Mouse (Mus musculus): ENCODE data around the gene St13. TPM values are rescaled to one million over a fixed set of nuclear protein-coding genes. Genes with fewer than 3 reads are reported as not detected.

The St13 gene
- polyA plus RNA-seq, 2 experiments, result 81.7 to 141 TPM

DNA sequence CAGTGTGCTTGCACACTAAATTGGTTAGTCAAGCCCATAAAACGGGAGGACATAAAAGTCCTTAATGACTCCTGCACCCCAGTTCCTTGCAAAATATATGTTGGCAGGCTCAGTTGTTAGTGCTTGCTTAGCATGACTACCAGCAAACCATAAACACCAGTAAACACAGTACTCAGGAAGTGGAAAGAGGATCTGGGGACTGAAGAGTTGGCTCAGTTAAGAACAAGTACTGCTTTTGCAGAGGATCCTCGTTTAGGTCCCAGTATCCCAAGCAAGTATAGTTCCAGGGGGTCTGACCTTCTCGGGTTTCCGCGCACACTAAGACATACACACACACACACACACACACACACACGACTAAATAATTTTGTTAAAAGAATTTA is 38.9 kb downstream of the St13 start:
- Histone ChIP-seq H3K9ac (ENCODE audit: low read depth, low read length, severe bottlenecking) (peak overlapping the region; percentile 83; the same call in 1 of the 2 replicates), H3K4me2 (replicated peaks; ENCODE audit: low read depth, low read length, severe bottlenecking) (peak overlapping the region; percentile 67), H3K27ac (replicated peaks; ENCODE audit: low read depth, low read length) (peak overlapping the region; percentile 78), H3K9me3 (ENCODE audit: control insufficient read depth, low read length) (no peaks in the 10 kb centered on the region), H3K36me3 (ENCODE audit: control insufficient read depth, insufficient read depth, low read length) (peaks cover 33% of the 10 kb centered on the region), H3K4me1 (ENCODE audit: control insufficient read depth, insufficient read depth, low read length) (peaks cover 6% of the 10 kb centered on the region), H3K27me3 (ENCODE audit: control insufficient read depth, insufficient read depth, low read length) (no peaks in the 10 kb centered on the region), H3K4me3 (replicated peaks; ENCODE audit: low read length) (peak overlapping the region; percentile 77)
- no peak for TF ChIP-seq POLR2A (IDR thresholded peaks at IDR 0.05; ENCODE audit: borderline replicate concordance, extremely low read depth, insufficient read depth, insufficient read length)
- no peak for DNase-seq (ENCODE audit: low spot score)
- WGBS, result 28% methylated on average over 6 of the region's 6 CpGs
- peak; percentile 57 for ATAC-seq (ENCODE audit: low FRiP score, low read depth)

DNA sequence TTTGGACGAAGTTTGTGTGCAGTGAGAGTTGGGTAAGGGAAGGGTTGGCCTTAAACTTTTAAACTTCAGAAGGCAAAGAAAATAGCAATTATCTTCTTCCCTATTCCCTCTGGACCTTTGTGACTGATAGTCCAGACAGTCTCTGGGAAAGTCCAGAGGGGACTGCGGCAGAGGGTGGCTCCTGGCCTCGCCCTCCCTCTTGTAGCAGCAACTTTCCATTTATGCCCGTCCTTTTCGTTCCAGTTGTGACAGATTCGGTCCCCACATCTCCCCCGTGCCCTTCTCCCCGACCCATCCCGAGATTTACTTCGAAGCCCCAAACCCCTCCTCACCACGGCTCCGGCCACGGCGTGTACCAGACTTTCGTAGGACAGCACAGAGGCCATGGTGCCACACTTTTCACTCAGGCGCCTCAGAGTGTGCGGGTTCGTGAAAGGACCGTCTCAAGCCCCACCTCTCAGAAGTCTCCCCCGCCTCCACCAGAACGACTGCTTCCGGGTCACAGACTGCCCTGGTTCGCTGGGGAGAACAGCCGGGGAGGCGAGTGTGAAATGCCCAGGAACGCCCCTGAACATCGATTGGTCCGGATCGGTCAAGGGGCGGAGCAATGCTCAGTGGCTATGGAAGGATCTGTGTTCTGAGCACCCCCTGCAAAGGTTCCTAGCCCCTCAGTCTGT is 39.4 kb downstream of the St13 start, which contains the start of gene Slc25a17:
Gene Slc25a17 (minus strand): TSS at position 468 of the 677 bp plus-strand sequence.
- peak; percentile 57; the same call in 1 of the 2 replicates for TF ChIP-seq POLR2A (IDR thresholded peaks at IDR 0.05; ENCODE audit: borderline replicate concordance, extremely low read depth, insufficient read depth, insufficient read length)
- DNase-seq (ENCODE audit: low spot score) (peak; percentile 98), ATAC-seq (ENCODE audit: low FRiP score, low read depth) (peak; percentile 99)
- Histone ChIP-seq H3K36me3 (ENCODE audit: control insufficient read depth, insufficient read depth, low read length) (peaks cover 28% of the 10 kb centered on the region), H3K9ac (ENCODE audit: low read depth, low read length, severe bottlenecking) (peak within 1 kb of the TSS; percentile 83), H3K4me3 (replicated peaks; ENCODE audit: low read length) (peak within 1 kb of the TSS; percentile 77), H3K4me1 (ENCODE audit: control insufficient read depth, insufficient read depth, low read length) (peaks cover 6% of the 10 kb centered on the region), H3K27me3 (ENCODE audit: control insufficient read depth, insufficient read depth, low read length) (no peaks in the 10 kb centered on the region), H3K9me3 (ENCODE audit: control insufficient read depth, low read length) (no peaks in the 10 kb centered on the region), H3K27ac (replicated peaks; ENCODE audit: low read depth, low read length) (peak within 1 kb of the TSS; percentile 78), H3K4me2 (replicated peaks; ENCODE audit: low read depth, low read length, severe bottlenecking) (peak within 1 kb of the TSS; percentile 67)
- WGBS, result 3% methylated on average over 30 of the region's 30 CpGs

DNA sequence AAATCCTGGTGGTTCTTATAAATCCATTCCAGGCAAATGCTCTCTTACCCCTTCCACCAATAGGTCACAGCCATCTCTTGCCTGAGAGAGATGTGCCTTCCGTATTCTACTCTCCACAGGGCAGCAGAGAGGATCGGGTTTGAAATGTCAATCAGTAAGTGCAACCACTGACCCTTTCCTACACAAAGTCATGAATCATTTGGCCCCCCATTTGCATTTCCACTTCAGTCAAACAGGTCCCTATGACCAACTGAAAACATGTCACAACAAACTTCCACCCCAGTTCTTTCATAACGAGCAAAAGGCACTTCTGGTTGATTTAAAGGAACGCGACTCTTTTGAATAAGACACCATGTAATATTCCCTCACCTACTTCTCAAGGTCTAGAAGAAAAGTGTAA is 40.5 kb downstream of the St13 start:
- H3K4me2 ChIP-seq (replicated peaks; ENCODE audit: low read depth, low read length, severe bottlenecking), result peak overlapping the region; percentile 67
- 81% methylated on average over 5 of the region's 5 CpGs for WGBS
- no peaks in the 10 kb centered on the region for H3K9me3 ChIP-seq (ENCODE audit: control insufficient read depth, low read length)
- TF ChIP-seq POLR2A (IDR thresholded peaks at IDR 0.05; ENCODE audit: borderline replicate concordance, extremely low read depth, insufficient read depth, insufficient read length), result no peak
- H3K4me1 ChIP-seq (ENCODE audit: control insufficient read depth, insufficient read depth, low read length), result peaks cover 6% of the 10 kb centered on the region
- no peak overlapping the region for H3K27ac ChIP-seq (replicated peaks; ENCODE audit: low read depth, low read length)
- H3K4me3 ChIP-seq (replicated peaks; ENCODE audit: low read length), result peak overlapping the region; percentile 77
- H3K36me3 ChIP-seq (ENCODE audit: control insufficient read depth, insufficient read depth, low read length), result peaks cover 18% of the 10 kb centered on the region
- no peaks in the 10 kb centered on the region for H3K27me3 ChIP-seq (ENCODE audit: control insufficient read depth, insufficient read depth, low read length)
- ATAC-seq (ENCODE audit: low FRiP score, low read depth) (no peak), DNase-seq (ENCODE audit: low spot score) (no peak)
- no peak overlapping the region for H3K9ac ChIP-seq (ENCODE audit: low read depth, low read length, severe bottlenecking)

DNA sequence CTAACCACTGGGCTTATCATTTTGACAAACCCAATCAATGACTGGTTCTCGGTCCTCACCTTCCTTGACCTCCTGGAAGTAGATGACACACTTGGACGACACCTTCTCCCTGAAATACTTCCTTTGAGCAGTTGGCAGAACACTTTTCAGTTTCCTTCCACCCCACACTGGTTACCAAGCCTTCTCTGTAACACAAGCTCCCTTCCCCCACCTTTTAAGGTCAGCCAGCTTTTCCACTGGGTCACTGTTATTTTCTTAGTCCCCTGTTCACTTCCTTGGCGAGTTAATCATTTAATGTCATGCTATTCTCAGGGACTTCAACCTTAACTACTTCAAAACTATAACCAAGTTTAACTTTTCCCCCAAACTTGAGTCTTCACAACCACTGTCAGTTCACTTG is 40.9 kb downstream of the St13 start:
- H3K4me1 ChIP-seq (ENCODE audit: control insufficient read depth, insufficient read depth, low read length), result peaks cover 6% of the 10 kb centered on the region
- no peak for TF ChIP-seq POLR2A (IDR thresholded peaks at IDR 0.05; ENCODE audit: borderline replicate concordance, extremely low read depth, insufficient read depth, insufficient read length)
- H3K4me3 ChIP-seq (replicated peaks; ENCODE audit: low read length), result no peak overlapping the region
- no peaks in the 10 kb centered on the region for H3K27me3 ChIP-seq (ENCODE audit: control insufficient read depth, insufficient read depth, low read length)
- H3K9ac ChIP-seq (ENCODE audit: low read depth, low read length, severe bottlenecking), result no peak overlapping the region
- H3K36me3 ChIP-seq (ENCODE audit: control insufficient read depth, insufficient read depth, low read length), result peaks cover 18% of the 10 kb centered on the region
- ATAC-seq (ENCODE audit: low FRiP score, low read depth) (no peak), DNase-seq (ENCODE audit: low spot score) (no peak)
- WGBS, result 87% methylated on average over 3 of the region's 3 CpGs
- H3K27ac ChIP-seq (replicated peaks; ENCODE audit: low read depth, low read length), result no peak overlapping the region
- H3K4me2 ChIP-seq (replicated peaks; ENCODE audit: low read depth, low read length, severe bottlenecking), result no peak overlapping the region
- H3K9me3 ChIP-seq (ENCODE audit: control insufficient read depth, low read length), result no peaks in the 10 kb centered on the region

DNA sequence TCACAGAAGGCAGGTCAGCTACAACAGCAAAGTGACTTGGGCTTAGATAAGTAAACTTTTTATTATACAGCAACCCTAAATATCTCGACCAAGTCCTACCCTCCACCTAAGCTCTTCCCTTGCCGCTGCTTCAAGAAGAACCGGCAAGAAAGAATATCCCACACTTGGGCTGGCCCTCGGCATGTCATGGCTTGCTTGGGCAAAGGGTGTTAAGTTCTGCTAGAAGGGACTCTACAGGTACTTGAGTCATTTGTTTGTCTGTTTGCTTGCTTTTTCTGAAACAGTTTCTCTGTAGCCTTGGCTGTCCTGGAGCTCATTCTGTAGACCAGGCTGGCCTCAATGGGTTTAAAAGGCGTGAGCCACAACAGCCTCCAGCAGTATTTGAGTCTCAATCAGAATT is 42.9 kb downstream of the St13 start:
- H3K27ac ChIP-seq (replicated peaks; ENCODE audit: low read depth, low read length), result 0 out of 2 replicates have a peak overlapping the region, but pooled peaks have one; percentile 20
- H3K4me2 ChIP-seq (replicated peaks; ENCODE audit: low read depth, low read length, severe bottlenecking), result no peak overlapping the region
- ATAC-seq (ENCODE audit: low FRiP score, low read depth) (no peak), DNase-seq (ENCODE audit: low spot score) (no peak)
- peaks cover 6% of the 10 kb centered on the region for H3K4me1 ChIP-seq (ENCODE audit: control insufficient read depth, insufficient read depth, low read length)
- no peak overlapping the region for H3K4me3 ChIP-seq (replicated peaks; ENCODE audit: low read length)
- H3K9me3 ChIP-seq (ENCODE audit: control insufficient read depth, low read length), result no peaks in the 10 kb centered on the region
- H3K9ac ChIP-seq (ENCODE audit: low read depth, low read length, severe bottlenecking), result no peak overlapping the region
- TF ChIP-seq POLR2A (IDR thresholded peaks at IDR 0.05; ENCODE audit: borderline replicate concordance, extremely low read depth, insufficient read depth, insufficient read length), result no peak
- H3K36me3 ChIP-seq (ENCODE audit: control insufficient read depth, insufficient read depth, low read length), result 0 out of 2 replicates have a peak, but pooled peaks cover 4% of the 10 kb centered on the region
- WGBS, result 27% methylated on average over 5 of the region's 5 CpGs
- H3K27me3 ChIP-seq (ENCODE audit: control insufficient read depth, insufficient read depth, low read length), result no peaks in the 10 kb centered on the region

Data from limb, embryonic 14.5 days (tissue).